Mouse (Mus musculus) limb, embryonic 15.5 days (tissue): ENCODE results near the gene Ankrd63. TPM values are rescaled to one million over a fixed set of nuclear protein-coding genes. Genes with fewer than 3 reads are reported as not detected.
A peak's percentile ranks its signal among the peaks of the same experiment; 100 is the strongest.

Source experiments
- ATAC-seq: fragments of 200-750 bp; cut with Nextera tagmentation; 2 replicates; pipeline ENCODE4 v1.8.0; 2017; ENCODE audit warnings: low read depth, moderate TSS enrichment; ENCODE audit not compliant: insufficient number of reproducible peaks, low FRiP score, low TSS enrichment
- H3K27ac ChIP-seq: fragments of 300-500 bp; sonication (generic); 2 replicates; pipeline ENCODE4 v1.5.1; 2015; ENCODE audit warnings: moderate library complexity, mild to moderate bottlenecking, inconsistent platforms
- H3K27me3 ChIP-seq: fragments of 300-500 bp; sonication (generic); 2 replicates; pipeline ENCODE4 v1.6.1; 2015; ENCODE audit warnings: inconsistent platforms
- H3K36me3 ChIP-seq: fragments of 300-500 bp; sonication (generic); 2 replicates; pipeline ENCODE4 v1.6.1; 2015; ENCODE audit warnings: inconsistent platforms
- H3K4me1 ChIP-seq: fragments of 300-500 bp; sonication (generic); 2 replicates; pipeline ENCODE4 v1.6.1; 2015; ENCODE audit warnings: inconsistent platforms
- H3K4me2 ChIP-seq: fragments of 300-500 bp; sonication (generic); 2 replicates; pipeline ENCODE4 v1.6.1; 2015; ENCODE audit warnings: mild to moderate bottlenecking, inconsistent platforms
- H3K4me3 ChIP-seq: fragments of 300-500 bp; sonication (generic); 2 replicates; pipeline ENCODE4 v1.5.1; 2015; ENCODE audit warnings: mild to moderate bottlenecking, inconsistent platforms
- H3K9ac ChIP-seq: fragments of 300-500 bp; sonication (generic); 2 replicates; pipeline ENCODE4 v1.6.1; 2015; ENCODE audit warnings: inconsistent platforms
- H3K9me3 ChIP-seq: fragments of 300-500 bp; sonication (generic); 2 replicates; pipeline ENCODE4 v1.6.1; 2016; ENCODE audit warnings: inconsistent platforms
- WGBS: fragments of 180-500 bp; shearing (Covaris S2); methylation state at CpG from one replicate; pipeline ENCODE4 v1.1.7; 2015; 5-methylcytosine and 5-hydroxymethylcytosine counted together
- polyA plus RNA-seq: library from polyadenylated mRNA; unstranded; fragments of >200 nt; fragmentation: Nextera tagmentation; extraction: Ambion mirVana; gene quantifications from 2 replicates; pipeline ENCODE4 v1.2.1, GENCODE M21; 2015

Ankrd63 gene
- 0.05 TPM in 2 replicates for polyA plus RNA-seq

GRCm38 (mm10) chr2:118703913-118704730 lies at the start of gene Ankrd63:
Gene Ankrd63 (minus strand): TSS chr2:118703963.
- WGBS = 2% methylated on average over 49 of the region's 50 CpGs
- Histone ChIP-seq H3K27me3 (peaks cover 99% of the 10 kb centered on the region), H3K9ac (peak within 1 kb of the TSS; percentile 26), H3K4me1 (peaks cover 38% of the 10 kb centered on the region), H3K4me3 (peak within 1 kb of the TSS; percentile 44), H3K9me3 (no peaks in the 10 kb centered on the region), H3K27ac (no peak within 1 kb of the TSS), H3K4me2 (peak within 1 kb of the TSS; percentile 84), H3K36me3 (no peaks in the 10 kb centered on the region)
- ATAC-seq = no peak

GRCm38 (mm10) chr2:118752792-118753108 lies 49.0 kb upstream of the Ankrd63 start:
- H3K36me3 ChIP-seq = no peaks in the 10 kb centered on the region
- ATAC-seq = no peak
- H3K4me1 ChIP-seq = peaks cover 40% of the 10 kb centered on the region
- no peak overlapping the region for H3K4me3 ChIP-seq
- no peaks in the 10 kb centered on the region for H3K27me3 ChIP-seq
- H3K9ac ChIP-seq = no peak overlapping the region
- WGBS = 70% methylated on average over 4 of the region's 4 CpGs
- H3K27ac ChIP-seq = no peak overlapping the region
- H3K4me2 ChIP-seq = no peak overlapping the region
- H3K9me3 ChIP-seq = no peaks in the 10 kb centered on the region

GRCm38 (mm10) chr2:118751896-118752791 lies 48.4 kb upstream of the Ankrd63 start:
- H3K36me3 ChIP-seq = no peaks in the 10 kb centered on the region
- no peak overlapping the region for H3K27ac ChIP-seq
- peaks cover 44% of the 10 kb centered on the region for H3K4me1 ChIP-seq
- no peak overlapping the region for H3K9ac ChIP-seq
- H3K9me3 ChIP-seq = no peaks in the 10 kb centered on the region
- H3K4me3 ChIP-seq = no peak overlapping the region
- no peak overlapping the region for H3K4me2 ChIP-seq
- 53% methylated on average over 16 of the region's 16 CpGs for WGBS
- no peak for ATAC-seq
- H3K27me3 ChIP-seq = no peaks in the 10 kb centered on the region

DNA sequence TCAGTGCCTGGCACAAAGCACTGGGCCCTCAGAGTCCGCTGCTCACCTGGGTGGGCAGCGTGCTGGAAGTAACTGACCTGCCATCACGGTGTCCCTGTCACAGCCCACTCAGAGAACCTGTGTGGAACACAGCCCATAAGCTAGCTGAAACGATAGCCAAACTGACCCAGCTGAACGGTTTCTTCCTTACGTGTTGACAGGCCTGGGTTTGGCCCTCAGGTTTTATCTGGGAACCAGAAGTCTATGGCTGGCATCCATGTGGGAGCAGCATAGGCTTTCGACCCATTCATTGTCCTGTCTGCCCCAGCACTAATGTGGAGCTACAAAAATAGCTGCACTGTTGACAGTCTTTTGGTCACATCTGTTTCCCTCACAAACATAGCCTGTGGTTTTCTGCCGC lies 46.7 kb upstream of the Ankrd63 start:
- no peak overlapping the region for H3K4me2 ChIP-seq
- H3K4me1 ChIP-seq = peaks cover 50% of the 10 kb centered on the region
- no peaks in the 10 kb centered on the region for H3K9me3 ChIP-seq
- H3K36me3 ChIP-seq = no peaks in the 10 kb centered on the region
- 65% methylated on average over 8 of the region's 8 CpGs for WGBS
- ATAC-seq = no peak
- H3K4me3 ChIP-seq = no peak overlapping the region
- H3K27ac ChIP-seq = peak overlapping the region; percentile 14; the same call in 1 of the 2 replicates
- H3K27me3 ChIP-seq = no peaks in the 10 kb centered on the region
- no peak overlapping the region for H3K9ac ChIP-seq

GRCm38 (mm10) chr2:118749341-118749884 lies 45.6 kb upstream of the Ankrd63 start:
- no peak overlapping the region for H3K4me2 ChIP-seq
- 47% methylated on average over 10 of the region's 10 CpGs for WGBS

GRCm38 (mm10) chr2:118747301-118747960 lies 43.7 kb upstream of the Ankrd63 start:
- no peaks in the 10 kb centered on the region for H3K36me3 ChIP-seq
- peak overlapping the region; percentile 97 for H3K4me2 ChIP-seq
- H3K27ac ChIP-seq = no peak overlapping the region
- peaks cover 56% of the 10 kb centered on the region for H3K4me1 ChIP-seq
- no peak overlapping the region for H3K9ac ChIP-seq
- H3K4me3 ChIP-seq = peak overlapping the region; percentile 91
- H3K9me3 ChIP-seq = no peaks in the 10 kb centered on the region
- 23% methylated on average over 10 of the region's 10 CpGs for whole genome bisulfite sequencing
- ATAC-seq = no peak
- H3K27me3 ChIP-seq = peaks cover 13% of the 10 kb centered on the region; the same call in 1 of the 2 replicates

More at GRCm38 (mm10) chr2:118749341-118749884, 45.6 kb upstream of the Ankrd63 start:
- H3K4me1 ChIP-seq = peaks cover 59% of the 10 kb centered on the region
- no peak overlapping the region for H3K4me3 ChIP-seq
- no peak for ATAC-seq
- no peaks in the 10 kb centered on the region for H3K9me3 ChIP-seq
- peaks cover 6% of the 10 kb centered on the region; the same call in 1 of the 2 replicates for H3K27me3 ChIP-seq
- no peak overlapping the region for H3K27ac ChIP-seq
- H3K36me3 ChIP-seq = no peaks in the 10 kb centered on the region
- H3K9ac ChIP-seq = no peak overlapping the region

DNA sequence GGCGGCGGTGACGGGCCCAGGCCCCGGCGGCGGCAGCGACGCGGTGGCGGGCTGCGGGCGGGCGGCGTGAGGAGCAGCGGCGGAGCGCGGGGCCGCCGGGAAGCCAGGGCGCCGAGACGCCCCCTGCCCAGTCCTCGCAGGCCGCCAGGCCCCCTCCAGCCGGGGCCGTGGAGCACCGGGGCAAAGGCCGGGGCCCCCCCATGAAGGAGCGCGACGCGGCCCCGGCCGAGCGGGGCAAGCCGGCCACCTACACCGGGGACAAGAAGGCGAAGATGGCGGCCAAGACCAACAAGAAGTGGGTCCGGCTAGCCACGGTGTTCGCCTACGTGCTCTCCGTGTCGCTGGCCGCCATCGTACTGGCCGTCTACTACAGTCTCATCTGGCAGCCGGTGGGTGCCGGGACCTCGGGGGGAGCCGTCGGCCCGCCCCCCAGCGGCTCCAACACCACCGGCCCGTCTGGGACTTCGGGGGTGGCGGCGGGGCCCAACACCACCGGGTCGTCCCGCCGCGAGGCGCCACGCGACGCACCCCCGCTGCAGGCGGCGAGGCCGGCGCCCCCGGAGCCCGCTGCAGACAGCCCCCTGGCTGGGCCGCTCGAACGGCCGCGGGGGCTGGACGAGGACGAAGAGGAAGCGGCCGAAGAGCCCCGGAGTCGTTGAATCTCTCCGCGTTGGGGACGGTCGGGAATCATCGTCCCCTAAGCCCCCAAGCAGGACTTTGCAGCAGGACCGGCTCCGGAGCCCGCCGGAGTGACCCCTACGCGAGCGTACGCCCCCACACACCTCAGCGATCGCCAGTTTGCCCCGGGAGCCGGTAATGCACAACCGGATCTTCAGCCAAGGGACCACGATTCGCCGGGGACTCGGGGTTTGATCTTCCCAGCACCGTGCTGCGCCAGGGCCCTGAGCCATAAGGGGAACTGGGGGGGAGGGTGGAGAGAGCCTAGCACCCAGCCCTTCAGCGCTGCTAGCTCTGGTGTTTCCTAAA lies 42.4 kb upstream of the Ankrd63 start:
- Histone ChIP-seq H3K27ac (peak overlapping the region; percentile 43; the same call in 1 of the 2 replicates), H3K9ac (peak overlapping the region; percentile 79), H3K27me3 (peaks cover 16% of the 10 kb centered on the region), H3K4me2 (peak overlapping the region; percentile 97), H3K4me3 (peak overlapping the region; percentile 91), H3K36me3 (no peaks in the 10 kb centered on the region), H3K4me1 (peaks cover 48% of the 10 kb centered on the region), H3K9me3 (no peaks in the 10 kb centered on the region)
- 0 out of 2 replicates have a peak, but pooled peaks have one; percentile 11 for ATAC-seq
- WGBS = under 1% methylated on average over 95 of the region's 113 CpGs

DNA sequence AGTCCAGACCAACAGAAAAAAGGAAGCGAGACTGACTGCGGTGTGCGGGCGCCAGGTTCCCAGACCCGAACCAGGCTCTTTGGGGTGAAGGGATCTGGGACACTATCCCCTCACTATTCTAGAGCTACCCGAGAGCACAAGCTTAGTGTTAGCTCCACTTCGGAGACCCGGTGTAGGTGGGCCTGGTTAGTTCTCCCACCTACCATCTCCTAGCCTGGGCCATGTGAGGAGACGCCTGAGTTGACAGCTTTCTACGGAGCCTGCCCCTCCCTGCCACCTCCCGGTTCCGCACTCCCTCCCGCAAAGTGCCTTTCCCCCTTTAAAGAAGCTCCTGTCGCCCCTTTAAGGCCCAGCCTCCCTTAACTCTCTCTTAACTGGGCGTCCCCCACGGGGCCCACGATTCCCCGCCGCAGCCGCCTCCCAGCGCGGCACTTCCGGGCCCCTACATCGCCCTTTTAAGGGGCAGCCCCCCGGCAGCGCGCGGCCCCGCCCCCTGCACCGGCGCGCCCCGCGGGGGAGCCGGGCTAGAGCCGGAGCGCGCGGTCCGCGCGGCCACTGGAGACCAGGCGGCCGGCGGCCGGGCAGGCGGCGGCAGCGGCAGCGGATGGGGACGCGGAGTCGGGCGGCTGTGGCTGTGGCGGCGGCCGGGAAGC lies 41.6 kb upstream of the Ankrd63 start, which contains the start of gene Inafm2:
Inafm2 (plus strand) TSS at position 527 of the 653 bp plus-strand sequence.
- H3K27ac ChIP-seq = peak within 1 kb of the TSS; percentile 43; the same call in 1 of the 2 replicates
- peaks cover 46% of the 10 kb centered on the region for H3K4me1 ChIP-seq
- peaks cover 16% of the 10 kb centered on the region for H3K27me3 ChIP-seq

GRCm38 (mm10) chr2:118744621-118745020 lies 40.9 kb upstream of the Ankrd63 start:
- H3K9ac ChIP-seq = no peak overlapping the region
- 9% methylated on average over 7 of the region's 7 CpGs for WGBS

More for the DNA sequence above, 41.6 kb upstream of the Ankrd63 start, which contains the start of gene Inafm2:
- H3K9ac ChIP-seq = peak within 1 kb of the TSS; percentile 79
- H3K9me3 ChIP-seq = no peaks in the 10 kb centered on the region
- WGBS = under 1% methylated on average over 52 of the region's 57 CpGs
- no peaks in the 10 kb centered on the region for H3K36me3 ChIP-seq
- ATAC-seq = peak; percentile 87
- peak within 1 kb of the TSS; percentile 97 for H3K4me2 ChIP-seq
- peak within 1 kb of the TSS; percentile 91 for H3K4me3 ChIP-seq

More at GRCm38 (mm10) chr2:118744621-118745020, 40.9 kb upstream of the Ankrd63 start:
- Histone ChIP-seq H3K36me3 (no peaks in the 10 kb centered on the region), H3K27ac (no peak overlapping the region), H3K4me3 (peak overlapping the region; percentile 91), H3K4me2 (peak overlapping the region; percentile 97; the same call in 1 of the 2 replicates), H3K4me1 (peaks cover 39% of the 10 kb centered on the region), H3K9me3 (no peaks in the 10 kb centered on the region), H3K27me3 (peaks cover 16% of the 10 kb centered on the region)
- ATAC-seq = no peak
